Mouse (Mus musculus) ES-Bruce4 (cell line): ENCODE data around the gene G530012D18Rik.
"Not testable (repeated sequence)": the region's sequence is repeated elsewhere in the genome, so short reads cannot be mapped to it uniquely, and the experiment has no call there.

Experiments used
- CTCF ChIP-seq: IDR thresholded peaks from one replicate; pipeline ENCODE4 v1.8.1; 2011; ENCODE audit warnings: low read depth, low read length
- POLR2A ChIP-seq: IDR thresholded peaks from one replicate; pipeline ENCODE4 v1.8.1; 2011; ENCODE audit warnings: low read length; ENCODE audit not compliant: insufficient read depth

DNA sequence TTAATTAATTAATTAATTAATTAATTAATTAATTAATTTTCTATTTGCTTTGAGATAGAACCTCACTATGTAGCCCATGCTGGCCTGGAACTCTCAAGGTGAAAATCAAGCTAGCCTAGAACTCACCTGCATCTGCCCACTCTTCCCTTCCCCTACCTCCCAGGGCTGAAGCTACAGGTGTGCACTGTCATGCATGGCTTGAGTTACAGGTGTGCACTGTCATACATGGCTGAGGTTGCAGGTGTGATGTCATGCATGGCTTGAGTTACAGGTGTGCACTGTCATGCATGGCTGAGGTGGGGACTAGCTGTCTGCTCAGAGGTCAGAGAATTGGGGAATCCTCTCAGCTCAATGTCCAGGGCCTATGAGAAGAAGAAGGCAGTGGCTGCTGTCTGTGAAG, 29.0 kb upstream of the G530012D18Rik start:
- not testable (repeated sequence) for TF ChIP-seq CTCF, POLR2A
